ENCODE assay signal across 17 mouse cellular contexts in genomic region chr11:98168400-98168799, GRCm38 (mm10).
"Had no signal": no experiment of that assay in that cellular context is flagged by ENCODE, and none has a peak within 500 bp of the region (broad histone marks: within the 10 kb centered on the region; RNA-seq: fewer than 3 reads in every experiment).

No protein-coding gene starts in this region.

- H3K4me2 ChIP-seq: lung, embryonic 15.5 days; midbrain, embryonic 11.5 days; midbrain, embryonic 13.5 days; midbrain, embryonic 15.5 days; neural tube, embryonic 12.5 days; stomach, embryonic 15.5 days had no signal

- H3K4me3 ChIP-seq: lung, embryonic 15.5 days; megakaryocyte, embryonic 14.5 days; midbrain, embryonic 13.5 days; midbrain, embryonic 15.5 days; neural tube, embryonic 12.5 days; stomach, embryonic 15.5 days had no signal

- DNase-seq: lung, adult 2 months; lung, postnatal 14 days; lung, postnatal 36 days; right cerebral cortex, postnatal 14 days; thymus, adult 2 months; thymus, postnatal 25 days; thymus, postnatal 4 days had no signal

- H3K4me1 ChIP-seq: lung, embryonic 15.5 days; megakaryocyte, embryonic 14.5 days; midbrain, embryonic 13.5 days; midbrain, embryonic 15.5 days; neural tube, embryonic 12.5 days; stomach, embryonic 15.5 days had no signal

- H3K27me3 ChIP-seq: lung, embryonic 15.5 days; megakaryocyte, embryonic 14.5 days; midbrain, embryonic 13.5 days; midbrain, embryonic 15.5 days; neural tube, embryonic 12.5 days; stomach, embryonic 15.5 days had no signal

- H3K27ac ChIP-seq: lung, embryonic 15.5 days; macrophage; midbrain, embryonic 13.5 days; midbrain, embryonic 15.5 days; neural tube, embryonic 12.5 days; stomach, embryonic 15.5 days; stomach, postnatal 0 days had no signal

- ATAC-seq: lung, postnatal 0 days; midbrain, embryonic 13.5 days; midbrain, embryonic 15.5 days had no signal

- H3K9me3 ChIP-seq: lung, embryonic 15.5 days; megakaryocyte, embryonic 14.5 days; midbrain, embryonic 13.5 days; midbrain, embryonic 15.5 days; neural tube, embryonic 12.5 days; stomach, embryonic 15.5 days had no signal

- H3K9ac ChIP-seq: lung, embryonic 15.5 days; midbrain, embryonic 13.5 days; midbrain, embryonic 15.5 days; neural tube, embryonic 12.5 days; stomach, embryonic 15.5 days had no signal
